Mouse (Mus musculus): ENCODE measurements at regions not wholly inside any gene's neighbourhood (a gene's known extent, or its start where the extent isn't known, plus 50 kb on each side); places are given as distances from the start of the nearest gene placed in this dataset.

DNA sequence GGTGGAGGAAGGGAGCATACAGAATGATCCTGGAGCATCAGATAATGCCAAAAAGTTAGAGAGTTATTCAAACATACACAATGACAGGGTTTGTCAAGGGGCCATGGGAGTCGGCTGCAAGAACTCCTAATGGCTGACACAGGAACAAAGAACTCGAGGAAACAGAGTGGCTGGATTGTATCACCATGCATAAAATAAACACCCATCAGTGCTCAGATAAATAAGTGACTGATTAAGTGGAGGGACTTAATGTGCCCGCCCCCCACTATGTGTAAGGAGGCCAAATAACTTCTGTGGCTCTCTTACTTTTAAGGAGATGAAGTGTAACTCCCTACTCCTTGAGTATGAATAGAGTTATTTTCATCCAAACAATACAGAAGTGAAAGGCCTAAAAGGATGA lies 220.1 kb upstream of the 9630041A04Rik start:
- no peaks in the 10 kb centered on the region for H3K4me1 ChIP-seq (ENCODE audit: control insufficient read depth, insufficient read depth, low read length)
- no peak overlapping the region for H3K27ac ChIP-seq (ENCODE audit: insufficient read depth, low read length)
- 69% methylated on average over 3 of the region's 3 CpGs for WGBS
- TF ChIP-seq CTCF (IDR thresholded peaks at IDR 0.05; ENCODE audit: borderline replicate concordance, insufficient read depth, low read depth, low read length) (no peak), POLR2A (IDR thresholded peaks at IDR 0.05; ENCODE audit: borderline replicate concordance, insufficient read depth, low read length) (no peak)
- no peak overlapping the region for H3K4me3 ChIP-seq (replicated peaks; ENCODE audit: insufficient read depth, low read depth, low read length)
- H3K27me3 ChIP-seq (ENCODE audit: control insufficient read depth, insufficient read depth, low read length), result no peaks in the 10 kb centered on the region
- DNase-seq, result no peak

DNA sequence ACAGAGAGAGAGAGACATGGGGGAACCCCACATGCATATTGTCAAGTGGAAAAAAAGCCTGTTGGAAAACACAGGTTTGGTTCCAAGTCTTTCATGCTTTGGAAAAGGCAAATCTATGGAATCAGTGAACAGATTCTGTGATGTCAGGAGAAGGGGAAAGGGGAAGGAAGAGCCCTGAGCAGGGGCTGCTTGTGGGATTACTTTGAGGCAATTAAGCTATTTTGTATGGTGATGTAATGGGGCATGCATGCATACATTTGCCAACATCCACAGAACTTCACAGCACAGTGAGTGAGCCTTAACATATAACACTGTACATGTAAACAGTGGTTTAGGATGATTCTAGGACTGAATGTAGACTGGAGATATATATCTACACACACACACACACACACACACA lies 221.0 kb upstream of the 9630041A04Rik start:
- Histone ChIP-seq H3K4me1 (ENCODE audit: control insufficient read depth, insufficient read depth, low read length) (no peaks in the 10 kb centered on the region), H3K27ac (ENCODE audit: insufficient read depth, low read length) (no peak overlapping the region), H3K4me3 (replicated peaks; ENCODE audit: insufficient read depth, low read depth, low read length) (no peak overlapping the region), H3K27me3 (ENCODE audit: control insufficient read depth, insufficient read depth, low read length) (no peaks in the 10 kb centered on the region)
- TF ChIP-seq CTCF (IDR thresholded peaks at IDR 0.05; ENCODE audit: borderline replicate concordance, insufficient read depth, low read depth, low read length) (no peak), POLR2A (IDR thresholded peaks at IDR 0.05; ENCODE audit: borderline replicate concordance, insufficient read depth, low read length) (no peak)
- DNase-seq, result no peak

DNA sequence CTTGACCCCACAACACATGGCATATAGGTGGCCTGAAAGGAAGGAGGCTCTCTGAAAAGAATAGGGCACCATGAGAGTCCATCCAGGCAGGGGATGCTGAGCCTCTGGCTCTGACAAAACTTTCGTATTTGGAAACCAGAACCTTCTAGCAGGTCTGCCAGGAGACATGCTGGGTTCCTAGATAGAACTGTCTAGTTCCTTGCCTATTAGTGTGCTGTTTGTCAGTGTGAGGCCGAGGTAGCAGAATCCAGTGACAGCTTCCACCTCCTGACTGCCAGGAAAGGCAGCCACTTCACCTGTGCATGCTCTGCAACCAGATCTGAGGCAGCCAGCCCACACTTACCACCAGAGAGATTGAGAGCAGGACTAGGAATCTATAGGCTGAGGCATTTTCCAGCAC lies 245.4 kb upstream of the 9630041A04Rik start:
- Histone ChIP-seq H3K4me3 (replicated peaks; ENCODE audit: insufficient read depth, low read depth, low read length) (no peak overlapping the region), H3K4me1 (ENCODE audit: control insufficient read depth, insufficient read depth, low read length) (peaks cover 25% of the 10 kb centered on the region), H3K27ac (ENCODE audit: insufficient read depth, low read length) (no peak overlapping the region), H3K27me3 (ENCODE audit: control insufficient read depth, insufficient read depth, low read length) (no peaks in the 10 kb centered on the region)
- TF ChIP-seq POLR2A (IDR thresholded peaks at IDR 0.05; ENCODE audit: borderline replicate concordance, insufficient read depth, low read length), result no peak
- TF ChIP-seq CTCF (IDR thresholded peaks at IDR 0.05; ENCODE audit: borderline replicate concordance, insufficient read depth, low read depth, low read length), result no peak
- DNase-seq, result peak; percentile 64 to 82
- WGBS, result 14% methylated on average over 2 of the region's 2 CpGs

DNA sequence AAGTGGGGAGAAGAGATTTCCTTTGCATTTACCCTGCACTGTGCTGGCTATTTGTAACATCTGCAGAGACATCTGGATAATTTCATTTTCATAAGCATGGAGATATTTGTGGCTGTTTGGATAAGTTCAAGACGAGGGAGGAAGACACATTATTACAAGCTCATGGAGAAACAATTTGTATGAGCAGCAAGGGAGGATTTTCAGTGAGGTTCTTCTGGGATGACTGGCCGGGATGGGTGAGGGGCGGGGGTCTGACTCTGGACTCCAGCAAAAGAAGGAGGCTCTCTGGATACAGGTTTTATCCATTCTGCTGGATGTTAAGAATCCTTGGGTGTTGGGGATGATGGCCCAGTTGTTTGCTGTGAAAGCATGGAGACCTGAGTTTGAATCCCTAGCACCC lies 246.5 kb upstream of the 9630041A04Rik start:
- DNase-seq, result no peak
- no peak overlapping the region for H3K27ac ChIP-seq (ENCODE audit: insufficient read depth, low read length)
- H3K4me3 ChIP-seq (replicated peaks; ENCODE audit: insufficient read depth, low read depth, low read length), result no peak overlapping the region
- TF ChIP-seq CTCF (IDR thresholded peaks at IDR 0.05; ENCODE audit: borderline replicate concordance, insufficient read depth, low read depth, low read length) (no peak), POLR2A (IDR thresholded peaks at IDR 0.05; ENCODE audit: borderline replicate concordance, insufficient read depth, low read length) (no peak)
- 98% methylated on average over 3 of the region's 3 CpGs for WGBS
- peaks cover 34% of the 10 kb centered on the region for H3K4me1 ChIP-seq (ENCODE audit: control insufficient read depth, insufficient read depth, low read length)
- H3K27me3 ChIP-seq (ENCODE audit: control insufficient read depth, insufficient read depth, low read length), result no peaks in the 10 kb centered on the region

DNA sequence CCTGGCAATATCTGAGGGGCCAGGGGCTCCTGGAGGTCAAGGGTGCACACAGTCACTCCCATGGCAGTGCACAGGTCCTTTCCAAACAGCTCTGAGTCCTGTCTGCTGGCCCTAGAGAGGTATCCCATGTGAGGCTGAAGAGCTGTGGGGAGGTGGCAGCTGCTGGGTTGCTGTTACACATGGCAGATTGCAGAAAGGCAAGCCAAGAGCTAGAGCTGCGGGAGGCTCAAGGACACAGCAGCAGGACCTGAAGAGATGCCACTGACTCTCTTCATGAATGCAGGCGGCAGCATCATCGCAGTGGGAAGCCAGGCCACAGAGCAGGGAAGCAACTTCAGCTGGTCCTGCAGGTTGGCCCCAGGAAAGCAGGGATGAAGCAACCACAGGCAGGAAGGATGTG lies 247.7 kb upstream of the 9630041A04Rik start:
- 9% methylated on average over 3 of the region's 3 CpGs for WGBS
- H3K4me1 ChIP-seq (ENCODE audit: control insufficient read depth, insufficient read depth, low read length), result peaks cover 37% of the 10 kb centered on the region
- TF ChIP-seq CTCF (IDR thresholded peaks at IDR 0.05; ENCODE audit: borderline replicate concordance, insufficient read depth, low read depth, low read length) (no peak), POLR2A (IDR thresholded peaks at IDR 0.05; ENCODE audit: borderline replicate concordance, insufficient read depth, low read length) (no peak)
- no peak overlapping the region for H3K4me3 ChIP-seq (replicated peaks; ENCODE audit: insufficient read depth, low read depth, low read length)
- DNase-seq, result peak; percentile 86 to 93
- no peaks in the 10 kb centered on the region for H3K27me3 ChIP-seq (ENCODE audit: control insufficient read depth, insufficient read depth, low read length)
- H3K27ac ChIP-seq (ENCODE audit: insufficient read depth, low read length), result peak overlapping the region; percentile 41; the same call in 1 of the 2 replicates

DNA sequence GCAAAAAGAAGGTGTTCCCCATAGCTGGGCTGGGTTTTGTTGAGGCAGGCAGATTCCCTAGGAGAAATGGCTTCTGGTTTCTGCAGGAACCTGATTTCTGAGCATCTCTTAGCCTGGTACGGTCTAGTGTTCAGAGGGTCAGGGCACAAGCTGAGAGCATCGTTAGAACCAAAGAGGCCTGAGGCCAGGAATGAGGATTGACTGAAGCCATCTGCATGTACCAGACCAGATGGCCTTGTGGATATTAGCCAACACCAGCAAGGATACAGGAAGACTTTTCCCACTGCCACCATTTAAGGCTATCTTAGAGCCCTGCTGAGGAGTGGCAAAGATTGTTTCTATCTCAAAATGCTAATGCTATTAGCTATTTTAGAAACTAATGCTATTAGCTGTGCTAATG lies 248.2 kb upstream of the 9630041A04Rik start:
- WGBS, result 8% methylated on average over 2 of the region's 2 CpGs
- TF ChIP-seq POLR2A (IDR thresholded peaks at IDR 0.05; ENCODE audit: borderline replicate concordance, insufficient read depth, low read length), result no peak
- no peak for TF ChIP-seq CTCF (IDR thresholded peaks at IDR 0.05; ENCODE audit: borderline replicate concordance, insufficient read depth, low read depth, low read length)
- DNase-seq, result peak; percentile 89 to 95
- Histone ChIP-seq H3K27me3 (ENCODE audit: control insufficient read depth, insufficient read depth, low read length) (no peaks in the 10 kb centered on the region), H3K4me1 (ENCODE audit: control insufficient read depth, insufficient read depth, low read length) (peaks cover 37% of the 10 kb centered on the region), H3K4me3 (replicated peaks; ENCODE audit: insufficient read depth, low read depth, low read length) (no peak overlapping the region), H3K27ac (ENCODE audit: insufficient read depth, low read length) (0 out of 2 replicates have a peak overlapping the region, but pooled peaks have one; percentile 41)

DNA sequence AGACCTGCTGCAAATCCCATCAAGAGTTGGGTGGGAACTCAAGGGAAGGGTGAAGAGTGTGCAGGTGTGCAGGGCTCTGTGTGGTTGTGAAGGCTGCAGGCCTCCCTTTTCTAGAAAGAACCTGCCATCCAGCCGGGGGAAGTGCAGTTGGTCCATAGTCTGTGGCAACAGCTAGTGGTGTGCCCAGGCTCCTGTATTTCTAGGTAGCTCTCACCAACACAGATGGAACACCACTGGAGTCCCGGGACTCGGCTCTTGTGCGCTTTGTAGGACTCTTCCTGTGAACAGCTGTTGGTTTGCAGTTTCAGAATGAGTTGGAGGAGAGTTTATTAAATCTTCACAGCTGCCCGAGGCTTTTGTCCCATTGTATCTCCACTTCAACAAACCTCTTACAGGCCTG lies 248.7 kb upstream of the 9630041A04Rik start:
- Histone ChIP-seq H3K27me3 (ENCODE audit: control insufficient read depth, insufficient read depth, low read length) (no peaks in the 10 kb centered on the region), H3K4me1 (ENCODE audit: control insufficient read depth, insufficient read depth, low read length) (peaks cover 37% of the 10 kb centered on the region), H3K4me3 (replicated peaks; ENCODE audit: insufficient read depth, low read depth, low read length) (no peak overlapping the region), H3K27ac (ENCODE audit: insufficient read depth, low read length) (no peak overlapping the region)
- peak; percentile 24 to 30 for DNase-seq
- no peak for TF ChIP-seq CTCF (IDR thresholded peaks at IDR 0.05; ENCODE audit: borderline replicate concordance, insufficient read depth, low read depth, low read length)
- no peak for TF ChIP-seq POLR2A (IDR thresholded peaks at IDR 0.05; ENCODE audit: borderline replicate concordance, insufficient read depth, low read length)
- 58% methylated on average over 5 of the region's 5 CpGs for WGBS

DNA sequence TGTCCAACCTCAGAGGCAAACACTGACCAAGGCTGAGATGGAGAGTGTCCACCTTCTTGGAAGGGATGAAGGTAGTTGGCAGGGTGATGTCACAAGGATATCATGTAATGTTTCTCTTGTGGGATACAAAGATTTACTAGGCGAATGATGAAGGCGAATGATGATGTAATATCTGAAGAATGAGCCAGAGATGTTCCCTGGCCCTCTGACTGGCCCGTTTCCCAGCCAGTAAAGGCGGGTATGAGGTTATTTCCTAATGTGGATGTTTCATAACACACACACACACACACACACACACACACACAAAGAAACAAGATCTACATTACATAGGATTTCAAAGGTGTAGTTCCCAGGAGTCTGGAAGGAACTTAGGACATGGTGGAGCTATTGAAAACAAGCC lies 249.1 kb upstream of the 9630041A04Rik start:
- DNase-seq, result no peak
- no peaks in the 10 kb centered on the region for H3K27me3 ChIP-seq (ENCODE audit: control insufficient read depth, insufficient read depth, low read length)
- no peak overlapping the region for H3K4me3 ChIP-seq (replicated peaks; ENCODE audit: insufficient read depth, low read depth, low read length)
- no peak overlapping the region for H3K27ac ChIP-seq (ENCODE audit: insufficient read depth, low read length)
- TF ChIP-seq CTCF (IDR thresholded peaks at IDR 0.05; ENCODE audit: borderline replicate concordance, insufficient read depth, low read depth, low read length), result no peak
- no peak for TF ChIP-seq POLR2A (IDR thresholded peaks at IDR 0.05; ENCODE audit: borderline replicate concordance, insufficient read depth, low read length)
- WGBS, result 91% methylated on average over 4 of the region's 4 CpGs
- peaks cover 37% of the 10 kb centered on the region for H3K4me1 ChIP-seq (ENCODE audit: control insufficient read depth, insufficient read depth, low read length)

Data from cerebellum, adult 2 months (tissue).